Mouse (Mus musculus) ES-Bruce4 (cell line): ENCODE data around the gene Clec12b. TPM values are rescaled to one million over a fixed set of nuclear protein-coding genes. Genes with fewer than 3 reads are reported as not detected.

Source experiments
- H3K27ac ChIP-seq: 2 replicates; pipeline ENCODE4 v1.5.1; 2012; ENCODE audit warnings: low read length, inconsistent platforms; ENCODE audit not compliant: insufficient read depth
- H3K27me3 ChIP-seq: 2 replicates; pipeline ENCODE4 v1.6.1; 2012; ENCODE audit warnings: mild to moderate bottlenecking, low read length, inconsistent platforms; ENCODE audit not compliant: control insufficient read depth, poor library complexity, insufficient read depth, severe bottlenecking
- H3K36me3 ChIP-seq: 2 replicates; pipeline ENCODE4 v1.6.1; 2012; ENCODE audit warnings: inconsistent platforms, mild to moderate bottlenecking, low read length, moderate library complexity; ENCODE audit not compliant: control insufficient read depth, poor library complexity, insufficient read depth, severe bottlenecking
- H3K4me1 ChIP-seq: one replicate; pipeline ENCODE4 v1.8.1; 2011; ENCODE audit warnings: low read length; ENCODE audit not compliant: control insufficient read depth, insufficient read depth
- H3K4me3 ChIP-seq: 2 replicates; pipeline ENCODE4 v1.5.1; 2011; ENCODE audit warnings: low read depth, mild to moderate bottlenecking, low read length
- H3K9ac ChIP-seq: 2 replicates; pipeline ENCODE4 v1.6.1; 2012; ENCODE audit warnings: low read depth, mild to moderate bottlenecking, inconsistent platforms; ENCODE audit not compliant: poor library complexity, severe bottlenecking
- H3K9me3 ChIP-seq: replicated peaks from 2 replicates; pipeline ENCODE4 v1.6.1; 2012; ENCODE audit warnings: mild to moderate bottlenecking, low read length, inconsistent platforms; ENCODE audit not compliant: control insufficient read depth, poor library complexity, insufficient read depth, severe bottlenecking
- CTCF ChIP-seq: IDR thresholded peaks from one replicate; pipeline ENCODE4 v1.8.1; 2011; ENCODE audit warnings: low read depth, low read length
- EP300 ChIP-seq: IDR thresholded peaks from 2 replicates; pipeline ENCODE4 v1.6.1; 2011; ENCODE audit warnings: low read depth, low read length; ENCODE audit not compliant: insufficient read depth
- POLR2A ChIP-seq: IDR thresholded peaks from one replicate; pipeline ENCODE4 v1.8.1; 2011; ENCODE audit warnings: low read length; ENCODE audit not compliant: insufficient read depth
- polyA plus RNA-seq: library from polyadenylated mRNA; stranded (reverse); fragments of >200 nt; gene quantifications from 2 replicates; pipeline ENCODE4 v1.2.4, GENCODE M21; 2011; ENCODE audit warnings: low read depth; ENCODE audit not compliant: missing spikeins, insufficient read depth, insufficient read length

Clec12b gene
- polyA plus RNA-seq, 1 experiment, result not detected

GRCm38 (mm10) chr6:129326568-129327150 lies 59.0 kb downstream of the Clec12b start:
- Histone ChIP-seq H3K9ac (no peak overlapping the region), H3K9me3 (no peaks in the 10 kb centered on the region), H3K4me1 (no peaks in the 10 kb centered on the region), H3K36me3 (no peaks in the 10 kb centered on the region), H3K27ac (no peak overlapping the region), H3K4me3 (no peak overlapping the region), H3K27me3 (0 out of 2 replicates have a peak, but pooled peaks cover 1% of the 10 kb centered on the region)
- no peak for TF ChIP-seq POLR2A
- TF ChIP-seq EP300, result no peak
- TF ChIP-seq CTCF, result no peak

- TF ChIP-seq EP300 (no peak), CTCF (no peak), POLR2A (no peak)
- Histone ChIP-seq H3K27ac (no peak overlapping the region), H3K36me3 (no peaks in the 10 kb centered on the region), H3K9me3 (no peaks in the 10 kb centered on the region), H3K9ac (no peak overlapping the region), H3K4me1 (no peaks in the 10 kb centered on the region), H3K27me3 (0 out of 2 replicates have a peak, but pooled peaks cover 1% of the 10 kb centered on the region), H3K4me3 (no peak overlapping the region)
Observed at GRCm38 (mm10) chr6:129326016-129326415, 59.7 kb downstream of the Clec12b start.

Other genes with a start within 250 kb of the Clec12b start
- gene Clec2d, start 205.3 kb downstream of the Clec12b start, polyA plus RNA-seq, result not detected in 2 replicates
- gene Cd69, start 110.4 kb downstream of the Clec12b start, polyA plus RNA-seq, result not detected in 2 replicates
- gene 4922502D21Rik, start 54.1 kb downstream of the Clec12b start, polyA plus RNA-seq, result not detected in 2 replicates
- not detected in 2 replicates for gene Clec12a, start 43.2 kb downstream of the Clec12b start, polyA plus RNA-seq
- not detected in 2 replicates for gene Clec1b, start 11.4 kb upstream of the Clec12b start, polyA plus RNA-seq
- not detected in 2 replicates for gene Clec9a, start 23.0 kb upstream of the Clec12b start, polyA plus RNA-seq
- not detected in 2 replicates for gene Clec1a, start 66.1 kb upstream of the Clec12b start, polyA plus RNA-seq
- gene Olr1, start 121.3 kb upstream of the Clec12b start, polyA plus RNA-seq, result 1.3 and 1.4 TPM in 2 replicates
- gene Tmem52b, start 126.7 kb upstream of the Clec12b start, polyA plus RNA-seq, result not detected in 2 replicates
- 68.1 and 75.1 TPM in 2 replicates for gene Gabarapl1, start 147.3 kb upstream of the Clec12b start, polyA plus RNA-seq
- not detected in 2 replicates for gene Klre1, start 192.0 kb upstream of the Clec12b start, polyA plus RNA-seq
- not detected in 2 replicates for gene Klrd1, start 205.9 kb upstream of the Clec12b start, polyA plus RNA-seq
- gene Klrk1, start 238.0 kb upstream of the Clec12b start, polyA plus RNA-seq, result not detected in 2 replicates